Mouse (Mus musculus): ENCODE measurements at regions not wholly inside any gene's neighbourhood (a gene's known extent, or its start where the extent isn't known, plus 50 kb on each side); places are given as distances from the start of the nearest gene placed in this dataset.

DNA sequence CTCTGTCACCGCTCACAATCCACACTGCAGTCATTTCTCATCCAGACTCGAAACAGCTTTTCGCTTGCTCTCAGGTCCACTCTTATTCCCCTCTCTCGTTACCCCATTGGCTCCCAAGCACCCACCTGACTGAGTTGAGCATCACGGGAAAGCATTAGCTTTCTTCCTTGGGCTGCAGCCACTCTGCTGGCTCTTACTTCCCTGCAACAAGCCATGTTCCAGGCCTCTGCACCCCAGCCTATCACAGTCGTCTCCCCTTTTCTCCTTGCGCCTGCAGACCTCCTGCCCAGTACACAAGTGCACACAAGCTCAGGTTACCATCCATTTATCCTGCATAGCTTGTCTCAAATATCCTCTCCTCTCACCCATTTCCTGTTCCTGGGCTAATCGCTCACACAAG, 88.5 kb upstream of the Tmem260 start:
- no peak for TF ChIP-seq CTCF (IDR thresholded peaks at IDR 0.05; ENCODE audit: control insufficient read depth, insufficient read depth, insufficient replicate concordance, low read depth, low read length)
- TF ChIP-seq POLR2A (IDR thresholded peaks at IDR 0.05; ENCODE audit: control insufficient read depth, low read depth, low read length), result no peak
